Mouse (Mus musculus): Measurements from ENCODE around the gene Cdca7l. TPM values are rescaled to one million over a fixed set of nuclear protein-coding genes. Genes with fewer than 3 reads are reported as not detected.
"Not testable (repeated sequence)": the region's sequence is repeated elsewhere in the genome, so short reads cannot be mapped to it uniquely, and the experiment has no call there.

Gene Cdca7l
- polyA plus RNA-seq (2014; fragmentation: Nextera tagmentation; extraction: Ambion mirVana): 3.3 and 7.9 TPM in 2 replicates

DNA sequence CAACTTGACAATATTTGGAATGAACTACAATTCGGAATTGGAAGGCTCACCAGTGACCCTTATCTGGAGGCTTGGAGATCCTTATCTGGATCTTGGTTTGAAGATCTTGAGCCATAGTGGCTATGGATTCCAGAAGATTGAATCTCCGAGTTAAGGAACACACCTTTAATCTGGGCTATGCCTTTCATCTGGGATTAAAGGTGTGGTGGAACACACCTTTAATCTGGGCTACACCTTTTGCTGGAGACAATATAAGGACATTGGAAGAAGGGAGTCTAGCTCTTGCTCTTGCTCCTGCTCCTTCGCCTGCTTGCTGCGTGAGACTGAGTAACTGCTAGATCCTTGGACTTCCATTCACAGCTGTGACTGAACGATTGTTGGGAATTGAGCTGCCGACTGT lies at the start of gene Cdca7l:
TSS of gene Cdca7l (plus strand) at position 301 of the 400 bp plus-strand sequence.
- not testable (repeated sequence) for DNase-seq; H3K9ac ChIP-seq (replicated peaks; ENCODE audit: low read length); ATAC-seq (ENCODE audit: low FRiP score, low TSS enrichment); H3K27ac ChIP-seq (replicated peaks; ENCODE audit: low read depth, low read length); H3K4me2 ChIP-seq (ENCODE audit: low read length); H3K9me3 ChIP-seq (ENCODE audit: control insufficient read depth, low read length); H3K4me3 ChIP-seq (replicated peaks; ENCODE audit: low read depth, low read length); H3K36me3 ChIP-seq (ENCODE audit: control insufficient read depth, insufficient read depth, low read length)
- WGBS: no CpG with 5 or more reads among the region's 6 CpGs
- peaks cover 28% of the 10 kb centered on the region for H3K4me1 ChIP-seq (ENCODE audit: control insufficient read depth, insufficient read depth, low read length)
- peaks cover 12% of the 10 kb centered on the region; the same call in 1 of the 2 replicates for H3K27me3 ChIP-seq (ENCODE audit: control insufficient read depth, insufficient read depth, low read length)

DNA sequence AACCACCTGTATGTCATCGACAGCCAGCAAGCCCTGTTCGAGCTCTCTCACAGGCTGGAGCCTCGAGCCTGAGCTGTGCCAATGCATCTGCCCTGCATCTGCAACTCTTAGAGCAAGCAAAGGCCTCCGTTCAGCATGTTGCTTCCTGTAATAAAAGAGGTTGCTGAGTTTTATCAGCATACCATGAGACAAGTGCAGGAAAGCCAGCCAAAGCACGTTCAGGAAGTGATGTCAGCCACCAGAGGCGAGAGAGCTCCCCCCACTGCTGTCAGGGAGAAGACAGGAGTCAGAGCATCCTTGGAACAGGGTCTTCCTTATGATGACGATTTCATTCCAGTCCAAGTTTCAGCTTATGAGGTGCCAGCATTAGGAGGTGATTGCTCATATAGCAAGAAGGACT lies 48.1 kb upstream of the Cdca7l start:
- Histone ChIP-seq H3K4me2 (ENCODE audit: low read length) (no peak overlapping the region), H3K9me3 (ENCODE audit: control insufficient read depth, low read length) (no peaks in the 10 kb centered on the region), H3K4me3 (replicated peaks; ENCODE audit: low read depth, low read length) (no peak overlapping the region), H3K27ac (replicated peaks; ENCODE audit: low read depth, low read length) (no peak overlapping the region), H3K9ac (replicated peaks; ENCODE audit: low read length) (no peak overlapping the region), H3K36me3 (ENCODE audit: control insufficient read depth, insufficient read depth, low read length) (peaks cover 35% of the 10 kb centered on the region), H3K27me3 (ENCODE audit: control insufficient read depth, insufficient read depth, low read length) (no peaks in the 10 kb centered on the region), H3K4me1 (ENCODE audit: control insufficient read depth, insufficient read depth, low read length) (peaks cover 21% of the 10 kb centered on the region)
- 84% methylated on average over 7 of the region's 7 CpGs for WGBS
- DNase-seq (no peak), ATAC-seq (ENCODE audit: low FRiP score, low TSS enrichment) (no peak)

DNA sequence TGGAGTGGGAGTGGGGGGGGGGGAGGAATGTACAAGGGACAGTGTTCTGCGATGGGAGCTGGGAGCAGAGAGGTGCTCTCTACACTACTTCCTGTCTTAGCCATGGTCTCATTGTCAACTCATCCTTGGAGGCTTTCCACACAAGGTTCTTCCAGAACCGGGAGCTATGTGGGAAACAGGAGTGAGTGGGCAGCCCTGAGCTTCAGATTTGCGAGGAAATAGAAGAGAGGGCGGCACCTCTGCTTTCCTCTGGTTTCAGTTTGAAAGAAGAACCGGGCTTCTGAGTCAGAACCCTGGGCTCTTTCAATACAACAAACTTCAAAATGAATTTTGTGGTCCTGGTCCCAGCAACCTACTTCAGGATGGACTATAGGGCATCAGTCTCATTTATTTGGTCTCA lies 43.7 kb upstream of the Cdca7l start:
- H3K4me2 ChIP-seq (ENCODE audit: low read length): no peak overlapping the region
- H3K27me3 ChIP-seq (ENCODE audit: control insufficient read depth, insufficient read depth, low read length): no peaks in the 10 kb centered on the region
- 89% methylated on average over 5 of the region's 5 CpGs for WGBS
- peaks cover 21% of the 10 kb centered on the region for H3K36me3 ChIP-seq (ENCODE audit: control insufficient read depth, insufficient read depth, low read length)
- no peaks in the 10 kb centered on the region for H3K9me3 ChIP-seq (ENCODE audit: control insufficient read depth, low read length)
- H3K9ac ChIP-seq (replicated peaks; ENCODE audit: low read length): no peak overlapping the region
- ATAC-seq (ENCODE audit: low FRiP score, low TSS enrichment): no peak
- peaks cover 11% of the 10 kb centered on the region; the same call in 1 of the 2 replicates for H3K4me1 ChIP-seq (ENCODE audit: control insufficient read depth, insufficient read depth, low read length)
- no peak for DNase-seq
- no peak overlapping the region for H3K4me3 ChIP-seq (replicated peaks; ENCODE audit: low read depth, low read length)
- H3K27ac ChIP-seq (replicated peaks; ENCODE audit: low read depth, low read length): no peak overlapping the region

DNA sequence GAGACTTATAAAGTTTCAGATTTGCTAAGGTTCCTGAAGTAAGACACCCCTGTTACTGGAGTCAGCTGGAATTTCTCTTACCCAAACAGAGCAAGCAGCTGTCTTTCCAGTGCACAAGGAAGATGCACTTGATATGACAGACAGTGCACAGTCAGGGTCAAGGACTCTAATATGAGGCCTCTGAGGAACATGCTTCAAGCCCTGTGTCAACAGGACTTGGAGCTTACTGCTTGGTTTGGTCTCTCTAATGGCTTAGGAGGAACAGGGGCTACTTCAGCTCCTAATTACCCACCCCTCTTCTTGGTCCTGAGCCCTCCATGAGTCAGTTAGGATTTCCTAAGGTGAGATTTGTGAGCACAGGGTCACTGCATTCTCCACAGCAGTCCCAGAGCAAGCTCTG lies 43.2 kb upstream of the Cdca7l start:
- Histone ChIP-seq H3K36me3 (ENCODE audit: control insufficient read depth, insufficient read depth, low read length) (peaks cover 21% of the 10 kb centered on the region), H3K27ac (replicated peaks; ENCODE audit: low read depth, low read length) (no peak overlapping the region), H3K27me3 (ENCODE audit: control insufficient read depth, insufficient read depth, low read length) (no peaks in the 10 kb centered on the region), H3K4me2 (ENCODE audit: low read length) (no peak overlapping the region), H3K4me1 (ENCODE audit: control insufficient read depth, insufficient read depth, low read length) (peaks cover 11% of the 10 kb centered on the region; the same call in 1 of the 2 replicates), H3K4me3 (replicated peaks; ENCODE audit: low read depth, low read length) (no peak overlapping the region), H3K9me3 (ENCODE audit: control insufficient read depth, low read length) (no peaks in the 10 kb centered on the region), H3K9ac (replicated peaks; ENCODE audit: low read length) (no peak overlapping the region)
- DNase-seq: no peak
- ATAC-seq (ENCODE audit: low FRiP score, low TSS enrichment): no peak

DNA sequence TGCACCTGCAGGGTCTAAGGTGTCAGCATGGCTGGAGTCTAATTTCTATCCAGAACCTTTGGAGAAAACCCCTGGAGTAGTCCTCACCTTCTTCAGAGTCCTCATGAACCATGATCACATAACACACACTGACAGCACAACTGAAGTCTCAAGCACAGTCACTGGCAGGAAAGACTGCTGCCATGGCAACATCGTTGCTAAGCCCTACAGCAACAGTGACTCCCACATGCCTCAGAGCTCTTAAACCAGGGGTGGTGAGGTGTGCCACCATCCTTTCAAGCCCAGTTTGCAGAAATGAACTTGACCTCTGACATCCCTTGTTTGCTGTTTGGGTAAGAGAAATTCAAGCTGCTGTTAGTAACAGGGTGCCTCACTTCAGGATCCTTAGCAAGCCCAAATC lies 42.4 kb upstream of the Cdca7l start:
- ATAC-seq (ENCODE audit: low FRiP score, low TSS enrichment) (0 out of 2 replicates have a peak, but pooled peaks have one; percentile 32), DNase-seq (peak; percentile 67)
- peaks cover 13% of the 10 kb centered on the region for H3K36me3 ChIP-seq (ENCODE audit: control insufficient read depth, insufficient read depth, low read length)
- no peaks in the 10 kb centered on the region for H3K9me3 ChIP-seq (ENCODE audit: control insufficient read depth, low read length)
- no peak overlapping the region for H3K27ac ChIP-seq (replicated peaks; ENCODE audit: low read depth, low read length)
- H3K4me3 ChIP-seq (replicated peaks; ENCODE audit: low read depth, low read length): no peak overlapping the region
- H3K27me3 ChIP-seq (ENCODE audit: control insufficient read depth, insufficient read depth, low read length): no peaks in the 10 kb centered on the region
- no peak overlapping the region for H3K4me2 ChIP-seq (ENCODE audit: low read length)
- peaks cover 11% of the 10 kb centered on the region; the same call in 1 of the 2 replicates for H3K4me1 ChIP-seq (ENCODE audit: control insufficient read depth, insufficient read depth, low read length)
- H3K9ac ChIP-seq (replicated peaks; ENCODE audit: low read length): no peak overlapping the region
- WGBS: 24% methylated on average over 1 of the region's 1 CpGs

DNA sequence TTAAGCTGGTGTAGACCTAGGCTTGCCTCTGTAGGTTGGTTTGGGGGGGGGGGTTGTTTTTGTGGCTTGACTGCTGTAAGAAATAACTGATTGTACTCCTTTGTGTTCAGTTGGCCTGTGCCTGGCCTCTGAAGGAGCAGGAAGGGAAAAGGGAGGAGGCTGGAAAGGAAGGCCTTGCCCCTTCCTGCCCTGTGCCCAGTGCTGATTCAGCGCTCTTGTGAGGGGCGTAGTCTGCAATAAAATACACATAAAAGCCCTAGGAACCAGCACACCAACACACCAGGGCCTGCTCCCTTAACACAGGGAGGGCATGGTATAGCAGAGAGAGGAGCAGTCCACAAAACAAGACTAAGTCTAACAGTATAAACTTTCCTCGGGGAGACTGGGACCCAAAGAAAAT lies 40.8 kb upstream of the Cdca7l start:
- Histone ChIP-seq H3K27me3 (ENCODE audit: control insufficient read depth, insufficient read depth, low read length) (no peaks in the 10 kb centered on the region), H3K4me3 (replicated peaks; ENCODE audit: low read depth, low read length) (no peak overlapping the region), H3K4me1 (ENCODE audit: control insufficient read depth, insufficient read depth, low read length) (peaks cover 11% of the 10 kb centered on the region; the same call in 1 of the 2 replicates), H3K36me3 (ENCODE audit: control insufficient read depth, insufficient read depth, low read length) (peaks cover 3% of the 10 kb centered on the region; the same call in 1 of the 2 replicates), H3K27ac (replicated peaks; ENCODE audit: low read depth, low read length) (no peak overlapping the region), H3K9ac (replicated peaks; ENCODE audit: low read length) (no peak overlapping the region), H3K4me2 (ENCODE audit: low read length) (no peak overlapping the region), H3K9me3 (ENCODE audit: control insufficient read depth, low read length) (no peaks in the 10 kb centered on the region)
- WGBS: 89% methylated on average over 3 of the region's 3 CpGs
- no peak for ATAC-seq (ENCODE audit: low FRiP score, low TSS enrichment)
- no peak for DNase-seq

DNA sequence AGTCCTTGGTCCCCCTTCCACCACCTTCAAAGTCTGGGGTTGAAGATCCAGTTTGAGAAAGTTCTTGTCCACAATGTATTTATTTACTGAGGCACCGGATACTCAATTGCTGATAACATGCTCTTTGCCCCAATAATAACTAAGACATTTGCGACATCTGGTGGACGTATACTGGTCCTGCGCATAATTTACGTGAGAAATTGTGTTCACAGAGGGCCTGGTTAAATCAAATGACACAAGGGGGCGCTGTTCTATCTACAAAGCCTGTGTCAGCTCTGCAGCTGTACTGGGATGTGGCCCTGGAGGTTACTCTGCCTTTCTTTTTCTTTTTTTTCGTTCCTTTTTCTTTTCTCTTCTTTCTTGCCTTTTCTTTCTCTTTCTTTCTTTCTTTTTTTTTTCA lies 39.2 kb upstream of the Cdca7l start:
- Histone ChIP-seq H3K4me2 (ENCODE audit: low read length) (no peak overlapping the region), H3K9me3 (ENCODE audit: control insufficient read depth, low read length) (no peaks in the 10 kb centered on the region), H3K27ac (replicated peaks; ENCODE audit: low read depth, low read length) (no peak overlapping the region), H3K9ac (replicated peaks; ENCODE audit: low read length) (no peak overlapping the region), H3K27me3 (ENCODE audit: control insufficient read depth, insufficient read depth, low read length) (no peaks in the 10 kb centered on the region; the same call in 1 of the 2 replicates), H3K36me3 (ENCODE audit: control insufficient read depth, insufficient read depth, low read length) (no peaks in the 10 kb centered on the region), H3K4me3 (replicated peaks; ENCODE audit: low read depth, low read length) (no peak overlapping the region), H3K4me1 (ENCODE audit: control insufficient read depth, insufficient read depth, low read length) (peaks cover 11% of the 10 kb centered on the region; the same call in 1 of the 2 replicates)
- DNase-seq (peak; percentile 97), ATAC-seq (ENCODE audit: low FRiP score, low TSS enrichment) (peak; percentile 40; the same call in 1 of the 2 replicates)
- WGBS: 7% methylated on average over 7 of the region's 7 CpGs

DNA sequence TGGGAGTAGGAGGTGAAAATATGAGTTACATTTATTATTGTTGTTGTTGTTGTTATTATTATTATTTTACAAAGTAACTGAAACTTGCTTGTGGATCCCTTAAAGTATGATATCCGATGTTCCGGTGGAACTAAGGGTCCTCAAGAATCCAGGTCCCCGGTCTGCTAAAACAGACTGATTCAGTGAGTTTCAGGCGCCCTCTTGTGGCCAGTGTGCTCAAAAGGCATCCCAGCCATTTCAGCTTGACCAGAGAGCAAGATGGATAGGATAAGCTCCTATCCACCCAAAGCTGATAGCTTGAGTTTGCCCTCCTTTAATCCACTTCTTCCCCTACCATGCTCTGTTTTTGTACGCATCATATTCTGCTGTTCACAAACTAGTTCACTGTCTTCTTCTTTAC lies 35.0 kb upstream of the Cdca7l start:
- H3K27me3 ChIP-seq (ENCODE audit: control insufficient read depth, insufficient read depth, low read length): peaks cover 7% of the 10 kb centered on the region; the same call in 1 of the 2 replicates
- no peak overlapping the region for H3K9ac ChIP-seq (replicated peaks; ENCODE audit: low read length)
- H3K9me3 ChIP-seq (ENCODE audit: control insufficient read depth, low read length): no peaks in the 10 kb centered on the region
- WGBS: 3% methylated on average over 5 of the region's 5 CpGs
- no peak overlapping the region for H3K4me3 ChIP-seq (replicated peaks; ENCODE audit: low read depth, low read length)
- peak; percentile 95 for DNase-seq
- H3K4me1 ChIP-seq (ENCODE audit: control insufficient read depth, insufficient read depth, low read length): no peaks in the 10 kb centered on the region
- no peak overlapping the region for H3K27ac ChIP-seq (replicated peaks; ENCODE audit: low read depth, low read length)
- H3K4me2 ChIP-seq (ENCODE audit: low read length): no peak overlapping the region
- no peaks in the 10 kb centered on the region for H3K36me3 ChIP-seq (ENCODE audit: control insufficient read depth, insufficient read depth, low read length)
- no peak for ATAC-seq (ENCODE audit: low FRiP score, low TSS enrichment)

DNA sequence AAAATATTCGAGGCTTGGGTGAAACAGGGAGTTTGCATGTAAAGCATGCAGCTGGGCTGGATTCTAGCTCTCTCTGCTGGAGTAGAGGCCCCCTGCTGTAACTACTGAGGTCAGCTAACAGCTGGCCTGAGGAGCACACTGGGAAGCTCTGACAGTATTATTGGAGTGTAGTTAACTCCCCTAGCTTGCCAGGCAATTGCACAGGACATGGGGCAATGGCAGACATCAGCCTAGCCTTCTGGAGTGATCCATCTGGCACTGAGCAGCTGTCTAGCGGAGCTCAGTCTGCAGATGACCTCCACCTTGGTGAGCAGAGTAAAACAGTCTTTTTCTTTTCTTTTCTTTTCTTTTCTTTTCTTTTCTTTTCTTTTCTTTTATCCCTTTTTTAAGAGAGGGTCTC lies 33.9 kb upstream of the Cdca7l start:
- no peaks in the 10 kb centered on the region for H3K9me3 ChIP-seq (ENCODE audit: control insufficient read depth, low read length)
- H3K36me3 ChIP-seq (ENCODE audit: control insufficient read depth, insufficient read depth, low read length): no peaks in the 10 kb centered on the region

More for the DNA sequence above, 33.9 kb upstream of the Cdca7l start:
- Histone ChIP-seq H3K4me2 (ENCODE audit: low read length) (no peak overlapping the region), H3K27ac (replicated peaks; ENCODE audit: low read depth, low read length) (no peak overlapping the region), H3K27me3 (ENCODE audit: control insufficient read depth, insufficient read depth, low read length) (peaks cover 7% of the 10 kb centered on the region; the same call in 1 of the 2 replicates), H3K4me3 (replicated peaks; ENCODE audit: low read depth, low read length) (no peak overlapping the region), H3K9ac (replicated peaks; ENCODE audit: low read length) (no peak overlapping the region), H3K4me1 (ENCODE audit: control insufficient read depth, insufficient read depth, low read length) (no peaks in the 10 kb centered on the region)
- WGBS: 36% methylated on average over 2 of the region's 2 CpGs
- ATAC-seq (ENCODE audit: low FRiP score, low TSS enrichment): no peak
- DNase-seq: no peak
